ENCODE assay signal across 24 mouse cellular contexts in the genomic region with DNA sequence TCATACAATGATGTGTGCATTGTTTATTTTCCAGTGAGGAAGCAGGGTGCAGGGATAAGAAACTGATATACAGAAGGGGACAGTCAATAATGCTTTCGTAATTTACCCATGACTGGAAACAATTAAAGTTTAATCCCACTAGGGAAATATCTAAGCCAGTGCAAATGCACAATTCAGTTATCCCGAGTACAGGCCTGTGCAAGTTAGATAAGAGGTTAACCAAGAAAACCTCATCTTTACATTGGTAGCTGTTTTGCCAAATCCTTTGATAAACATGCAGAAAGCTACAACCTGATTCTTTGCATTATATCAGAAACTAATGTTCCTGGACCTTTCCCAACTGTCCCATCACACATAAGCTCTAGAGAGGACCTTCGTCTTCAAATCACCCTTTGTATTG. TPM values are rescaled to one million over a fixed set of nuclear protein-coding genes. Genes with fewer than 3 reads are reported as not detected.
DNase-seq lines count a peak whose midpoint lies in the region; ATAC-seq and TF ChIP-seq lines count a peak whose summit lies in the region.
"Had no signal": no experiment of that assay in that cellular context is flagged by ENCODE, and none has a peak within 500 bp of the region (broad histone marks: within the 10 kb centered on the region; RNA-seq: fewer than 3 reads in every experiment).

No protein-coding gene starts in this region.

- H3K9me3 ChIP-seq in midbrain, embryonic 12.5 days = peaks cover 5% of the 10 kb centered on the region; the same call in 1 of the 2 replicates
- no peaks in the 10 kb centered on the region for H3K9me3 ChIP-seq in midbrain, postnatal 0 days (ENCODE audit: low read length)
- no peaks in the 10 kb centered on the region for H3K9me3 ChIP-seq in MEL (replicated peaks; ENCODE audit: insufficient read depth, low read length)
- H3K9me3 ChIP-seq in liver, embryonic 14.5 days (ENCODE audit: control insufficient read depth, low read length) = no peaks in the 10 kb centered on the region
- H3K9me3 ChIP-seq in limb, embryonic 10.5 days (replicated peaks) = no peaks in the 10 kb centered on the region
- H3K9me3 ChIP-seq: forebrain, embryonic 10.5 days; heart, embryonic 13.5 days; hindbrain, embryonic 12.5 days had no signal

- TF ChIP-seq EP300 in MEL (IDR thresholded peaks at IDR 0.05; ENCODE audit: low read depth in 1 of 2, low read length in 2 of 2) = peak in 1 of 2 experiments; percentile 56; a peak in 2 of 4 replicates
- peak; percentile 40 for TF ChIP-seq EP300 in liver, embryonic 14.5 days (IDR thresholded peaks at IDR 0.05; ENCODE audit: low read depth)

- no peak for TF ChIP-seq RAD21 in MEL (IDR thresholded peaks at IDR 0.05; ENCODE audit: low read depth, low read length)

- TF ChIP-seq CTCF in midbrain, postnatal 0 days (IDR thresholded peaks at IDR 0.05) = no peak
- TF ChIP-seq CTCF in MEL (IDR thresholded peaks at IDR 0.05 in 2 of 3, conservative IDR thresholded peaks at IDR 0.05 in 1 of 3; ENCODE audit: control insufficient read depth in 1 of 3, insufficient read depth in 1 of 3, low read depth in 2 of 3, low read length in 3 of 3, poor library complexity in 1 of 3, severe bottlenecking in 1 of 3) = no peak
- no peak for TF ChIP-seq CTCF in brain, embryonic 14.5 days (IDR thresholded peaks at IDR 0.05; ENCODE audit: borderline replicate concordance, extremely low read depth, insufficient read depth, insufficient read length)
- TF ChIP-seq CTCF in liver, embryonic 14.5 days (IDR thresholded peaks at IDR 0.05; ENCODE audit: low read depth) = no peak

- no peaks in the 10 kb centered on the region for H3K4me1 ChIP-seq in midbrain, embryonic 12.5 days
- no peaks in the 10 kb centered on the region for H3K4me1 ChIP-seq in midbrain, postnatal 0 days (ENCODE audit: insufficient read depth, low read length)
- H3K4me1 ChIP-seq in MEL (ENCODE audit: control insufficient read depth in 1 of 2, insufficient read depth in 2 of 2, low read length in 2 of 2) = no peaks in the 10 kb centered on the region
- no peaks in the 10 kb centered on the region for H3K4me1 ChIP-seq in liver, embryonic 14.5 days (replicated peaks; ENCODE audit: control insufficient read depth in 2 of 2, insufficient read depth in 2 of 2, low read length in 1 of 2)
- no peaks in the 10 kb centered on the region for H3K4me1 ChIP-seq in limb, embryonic 10.5 days
- H3K4me1 ChIP-seq: embryonic facial prominence, embryonic 10.5 days; forebrain, embryonic 10.5 days; heart, embryonic 13.5 days; hindbrain, embryonic 12.5 days had no signal

- peak; percentile 65; the same call in 1 of the 2 replicates for ATAC-seq in midbrain, embryonic 12.5 days (ENCODE audit: low FRiP score, low read depth)
- ATAC-seq in midbrain, postnatal 0 days (ENCODE audit: low FRiP score) = no peak
- ATAC-seq in liver, embryonic 14.5 days (ENCODE audit: insufficient read depth) = 0 out of 2 replicates have a peak, but pooled peaks have one; percentile 33
- ATAC-seq: forebrain, embryonic 14.5 days; hindbrain, embryonic 16.5 days had no signal

- H3K9ac ChIP-seq in midbrain, embryonic 12.5 days (replicated peaks) = no peak overlapping the region
- H3K9ac ChIP-seq in midbrain, postnatal 0 days (replicated peaks; ENCODE audit: low read length, poor library complexity, severe bottlenecking) = no peak overlapping the region
- no peak overlapping the region for H3K9ac ChIP-seq in MEL (ENCODE audit: control insufficient read depth, low read depth, low read length, poor library complexity, severe bottlenecking)
- H3K9ac ChIP-seq in liver, embryonic 14.5 days (replicated peaks) = no peak overlapping the region
- H3K9ac ChIP-seq: heart, embryonic 13.5 days; hindbrain, embryonic 12.5 days had no signal

- no peak overlapping the region for H3K4me3 ChIP-seq in midbrain, embryonic 12.5 days
- H3K4me3 ChIP-seq in midbrain, postnatal 0 days (ENCODE audit: low read depth, low read length) = no peak overlapping the region
- no peak overlapping the region for H3K4me3 ChIP-seq in MEL (ENCODE audit: control insufficient read depth in 1 of 2, insufficient read depth in 1 of 2, low read depth in 2 of 2, low read length in 2 of 2)
- H3K4me3 ChIP-seq in liver, embryonic 14.5 days (ENCODE audit: insufficient read depth in 1 of 2, low read depth in 2 of 2, low read length in 2 of 2) = no peak overlapping the region
- no peak overlapping the region for H3K4me3 ChIP-seq in limb, embryonic 10.5 days
- H3K4me3 ChIP-seq: embryonic facial prominence, embryonic 10.5 days; erythroblast, embryonic 14.5 days; forebrain, embryonic 10.5 days; gastrocnemius, adult 2 months; heart, embryonic 13.5 days; hindbrain, embryonic 12.5 days had no signal

- WGBS in midbrain, embryonic 12.5 days = 59% methylated on average over 3 of the region's 3 CpGs
- 41% methylated on average over 3 of the region's 3 CpGs for WGBS in midbrain, postnatal 0 days
- WGBS in liver, embryonic 14.5 days (ENCODE audit: insufficient replicate concordance) = 20% methylated on average over 3 of the region's 3 CpGs
- 82% methylated on average over 3 of the region's 3 CpGs for WGBS in limb, embryonic 10.5 days

- DNase-seq in midbrain, postnatal 0 days (ENCODE audit: low spot score) = no peak
- DNase-seq in MEL (ENCODE audit: low read depth, low spot score) = peak; percentile 4
- peak; percentile 35 for DNase-seq in brain, embryonic 14.5 days (ENCODE audit: low read depth)
- no peak for DNase-seq in liver, embryonic 14.5 days (ENCODE audit: low read depth in 3 of 3, low spot score in 3 of 3)
- no peak for DNase-seq in limb, embryonic 10.5 days (ENCODE audit: low spot score)
- no peak for DNase-seq in lung, postnatal 25 days (ENCODE audit: low spot score)
- DNase-seq in cerebellum, adult 11 months = no peak
- DNase-seq: adrenal gland, adult 8-10 months; adrenal gland, postnatal 36 days; cerebellum, adult 18-20 months; cerebellum, postnatal 10 days; gastrocnemius, adult 2 months; gastrocnemius, postnatal 36 days; heart, adult 11 months; heart, postnatal 36 days had no signal

- no peak for TF ChIP-seq POLR2A in MEL (IDR thresholded peaks at IDR 0.05; ENCODE audit: control insufficient read depth in 1 of 2, insufficient read depth in 1 of 2, low read depth in 1 of 2, low read length in 2 of 2, poor library complexity in 1 of 2)
- TF ChIP-seq POLR2A in brain, embryonic 14.5 days (IDR thresholded peaks at IDR 0.05; ENCODE audit: borderline replicate concordance, extremely low read depth, insufficient read depth, insufficient read length, poor library complexity, severe bottlenecking) = no peak

- no peaks in the 10 kb centered on the region for H3K36me3 ChIP-seq in midbrain, embryonic 12.5 days
- H3K36me3 ChIP-seq in midbrain, postnatal 0 days (ENCODE audit: insufficient read depth, low read length) = no peaks in the 10 kb centered on the region
- no peaks in the 10 kb centered on the region for H3K36me3 ChIP-seq in MEL (ENCODE audit: control insufficient read depth in 1 of 2, insufficient read depth in 2 of 2, low read length in 2 of 2)
- no peaks in the 10 kb centered on the region for H3K36me3 ChIP-seq in liver, embryonic 14.5 days (replicated peaks; ENCODE audit: control insufficient read depth, insufficient read depth, low read depth)
- H3K36me3 ChIP-seq in limb, embryonic 10.5 days = no peaks in the 10 kb centered on the region
- H3K36me3 ChIP-seq: embryonic facial prominence, embryonic 10.5 days; forebrain, embryonic 10.5 days; heart, embryonic 13.5 days had no signal

- H3K79me2 ChIP-seq in MEL (ENCODE audit: control insufficient read depth, insufficient read depth, low read length, poor library complexity) = no peaks in the 10 kb centered on the region

- H3K27ac ChIP-seq in midbrain, embryonic 12.5 days (replicated peaks) = no peak overlapping the region
- H3K27ac ChIP-seq in midbrain, postnatal 0 days (ENCODE audit: low read depth, low read length) = no peak overlapping the region
- H3K27ac ChIP-seq in MEL (ENCODE audit: control insufficient read depth, low read depth, low read length) = no peak overlapping the region
- no peak overlapping the region for H3K27ac ChIP-seq in liver, embryonic 14.5 days
- H3K27ac ChIP-seq in limb, embryonic 10.5 days = no peak overlapping the region
- H3K27ac ChIP-seq: embryonic facial prominence, embryonic 10.5 days; forebrain, embryonic 10.5 days; gastrocnemius, adult 2 months; heart, embryonic 13.5 days; hindbrain, embryonic 12.5 days had no signal

- H3K4me2 ChIP-seq in midbrain, embryonic 12.5 days (replicated peaks) = no peak overlapping the region
- H3K4me2 ChIP-seq in midbrain, postnatal 0 days (ENCODE audit: low read depth, low read length, poor library complexity, severe bottlenecking) = no peak overlapping the region
- H3K4me2 ChIP-seq in liver, embryonic 14.5 days (ENCODE audit: low read depth) = no peak overlapping the region
- H3K4me2 ChIP-seq: heart, embryonic 13.5 days; hindbrain, embryonic 12.5 days had no signal

- no peaks in the 10 kb centered on the region for H3K27me3 ChIP-seq in midbrain, embryonic 12.5 days
- H3K27me3 ChIP-seq in midbrain, postnatal 0 days (ENCODE audit: insufficient read depth, low read length) = no peaks in the 10 kb centered on the region
- no peaks in the 10 kb centered on the region for H3K27me3 ChIP-seq in MEL (ENCODE audit: control insufficient read depth in 1 of 2, insufficient read depth in 2 of 2, low read length in 2 of 2)
- no peaks in the 10 kb centered on the region for H3K27me3 ChIP-seq in liver, embryonic 14.5 days (ENCODE audit: control insufficient read depth, insufficient read depth, low read length)
- no peaks in the 10 kb centered on the region for H3K27me3 ChIP-seq in limb, embryonic 10.5 days (ENCODE audit: low read depth, poor library complexity, severe bottlenecking)
- H3K27me3 ChIP-seq: CH12.LX; heart, embryonic 13.5 days; hindbrain, embryonic 12.5 days had no signal

TF ChIP-seq in MEL, 35 proteins besides CTCF, POLR2A, EP300 and RAD21 (continues in another document):
- TF ChIP-seq POLR2AphosphoS2 (IDR thresholded peaks at IDR 0.05; ENCODE audit: low read length) (no peak), MXI1 (IDR thresholded peaks at IDR 0.05; ENCODE audit: low read depth, low read length) (no peak), MAX (IDR thresholded peaks at IDR 0.05; ENCODE audit: low read length) (no peak), NELFE (IDR thresholded peaks at IDR 0.05; ENCODE audit: low read depth, low read length) (no peak), CHD1 (IDR thresholded peaks at IDR 0.05; ENCODE audit: low read depth, low read length) (no peak)

RNA-seq across cellular contexts. Expression of a gene that starts 46.3 kb away (rescaled TPM):
- polyA plus RNA-seq in midbrain, embryonic 12.5 days (2016; fragmentation: Nextera tagmentation; extraction: Ambion mirVana) = 39.3 and 41.4 TPM in 2 replicates
- total RNA-seq in midbrain, postnatal 0 days (2014; rRNA removed) = 27.3 and 39.0 TPM in 2 replicates
- 17.1 and 17.3 TPM in 2 replicates for polyA plus RNA-seq in midbrain, postnatal 0 days (2015; fragmentation: Nextera tagmentation; extraction: Ambion mirVana)
- not detected in 2 replicates for total RNA-seq in MEL (2012; rRNA removed)
- not detected for polyA plus RNA-seq in MEL (2012; ENCODE audit: insufficient read depth in 1 of 2, insufficient read length in 2 of 2, low read depth in 1 of 2, low replicate concordance in 2 of 2, missing spikeins in 1 of 2)
- 11.7 and 25.8 TPM in 2 replicates for polyA plus RNA-seq in brain, embryonic 14.5 days (2012; rRNA removed)
- polyA plus RNA-seq in liver, embryonic 14.5 days (2012; rRNA removed) = 0.05 and 0.08 TPM in 2 replicates
- 0.21 and 0.41 TPM in 2 replicates for polyA plus RNA-seq in liver, embryonic 14.5 days (2014; fragmentation: Nextera tagmentation; extraction: Ambion mirVana)
- 0.45 and 1.2 TPM in 2 replicates for polyA plus RNA-seq in limb, embryonic 10.5 days (2016; fragmentation: Nextera tagmentation; extraction: Ambion mirVana)
- polyA plus RNA-seq: erythroblast, embryonic 14.5 days had no signal

Comparison
In these comparisons a context has a peak if more than half of its experiments do, and no peak if none do; other contexts are left out.
1. DNase-seq: peak in MEL (single experiment) and brain, embryonic 14.5 days (single experiment); none in midbrain, postnatal 0 days (single experiment), liver, embryonic 14.5 days (0 of 3), limb, embryonic 10.5 days (single experiment), lung, postnatal 25 days (single experiment) and cerebellum, adult 11 months (single experiment).